Mouse (Mus musculus) T-helper 2 cell (primary cell): ENCODE results near the gene Gm42791.

Experiments used
- in situ Hi-C: fragments of 300-600 bp; cut with MboI, MseI; formaldehyde crosslinking; loops from one replicate; pipeline ENCODE4 v1.15.1; 2025; ENCODE audit warnings: high pct_unique_total_duplicates

Gene Gm42791

DNA sequence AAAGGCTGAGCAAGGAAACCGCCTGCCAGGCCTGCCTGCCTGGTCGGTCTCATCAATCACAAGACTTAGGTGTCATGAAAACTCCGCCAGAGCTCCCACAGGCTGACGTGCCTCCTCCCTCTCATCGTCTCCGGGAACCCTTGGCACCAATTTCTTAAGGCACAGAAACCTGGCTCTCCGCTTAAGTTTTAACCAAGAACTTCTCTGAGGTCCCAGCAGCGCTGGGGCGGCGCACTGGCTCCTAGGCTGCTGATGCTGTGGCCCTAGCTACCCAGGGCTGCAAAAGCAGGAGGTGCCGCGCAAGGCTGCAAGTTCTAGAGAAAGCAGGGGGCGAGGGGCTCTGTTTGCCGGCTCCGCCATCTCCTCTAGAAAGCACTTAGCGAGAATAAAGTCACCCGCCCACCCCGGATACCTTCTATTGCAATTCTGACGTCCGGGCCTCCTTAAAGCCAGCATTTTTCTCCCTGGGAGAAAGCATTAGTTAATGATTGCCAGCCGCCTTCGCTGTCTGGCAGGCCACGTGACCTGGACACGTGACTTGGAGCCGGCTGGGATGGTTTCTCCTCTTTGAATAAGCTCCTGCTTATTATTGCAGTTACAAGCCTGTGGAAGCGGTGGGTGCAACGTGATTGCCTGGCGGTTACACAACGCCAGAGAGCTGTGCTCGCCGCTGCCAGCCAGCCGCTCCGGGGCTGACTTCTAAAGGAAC, at the start of gene Gm42791:
Gm42791 (minus strand) TSS at position 442 of the 709 bp plus-strand sequence.
- in situ Hi-C loops = no loop called here

DNA sequence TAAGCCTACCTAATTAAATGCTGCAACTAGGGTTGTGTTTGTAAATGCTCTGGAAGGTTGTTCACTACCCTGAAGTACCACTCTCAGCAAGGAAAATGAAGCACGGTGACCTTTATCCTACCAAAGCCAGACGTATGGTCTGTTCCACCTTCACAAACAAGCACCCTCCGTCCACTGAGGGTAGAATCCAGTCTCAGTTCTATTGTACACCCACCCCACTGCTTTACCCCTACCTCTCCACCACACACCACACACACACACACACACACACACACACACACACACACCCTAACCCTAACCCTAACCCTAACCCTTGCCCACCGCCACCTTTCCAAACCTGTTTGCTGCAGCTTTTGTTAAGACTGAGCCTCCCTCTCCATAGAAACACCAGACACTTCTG, 49.1 kb upstream of the Gm42791 start:
- in situ Hi-C loops = no loop called here

GRCm38 (mm10) chr5:149043240-149043639, 48.3 kb upstream of the Gm42791 start:
- in situ Hi-C loops = no loop called here

DNA sequence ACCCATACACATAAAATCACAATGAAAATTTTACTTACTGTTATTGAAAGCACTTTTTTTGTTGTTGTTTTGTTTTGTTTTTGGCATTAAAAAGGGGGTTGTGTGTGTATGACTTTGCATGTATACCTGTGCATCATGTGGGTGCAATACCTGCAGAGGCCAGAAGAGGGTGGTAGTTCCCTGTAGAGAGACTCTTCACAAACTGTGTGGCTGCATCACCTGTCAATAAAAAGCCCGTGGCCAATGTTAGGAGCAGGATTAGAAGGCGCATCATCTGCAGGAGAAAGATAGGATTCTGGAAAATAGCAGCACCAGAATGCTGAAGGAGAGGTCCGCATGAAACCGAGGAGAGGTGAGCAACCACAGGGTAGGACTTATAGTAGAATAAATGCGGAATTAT, 44.9 kb upstream of the Gm42791 start:
- in situ Hi-C loops = no loop called here

DNA sequence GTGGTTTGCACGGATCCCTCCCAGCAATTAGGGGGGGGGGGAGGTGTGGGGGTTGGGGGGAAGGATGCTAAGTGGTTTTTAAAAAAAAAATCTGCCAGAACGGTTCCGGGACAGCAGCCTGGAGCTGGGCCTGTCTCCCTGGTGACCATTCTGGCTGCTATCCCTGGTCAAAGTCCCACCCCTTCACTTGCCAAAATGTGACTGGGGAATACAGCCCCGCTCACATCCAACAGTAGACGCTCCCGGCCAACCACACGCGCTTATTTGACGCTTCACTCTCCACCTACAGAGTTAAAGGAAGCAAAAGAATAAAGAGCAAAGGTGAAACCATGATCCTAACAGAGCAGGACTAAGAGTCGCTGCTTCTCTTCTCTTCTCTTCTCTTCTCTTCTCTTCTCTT, 42.8 kb upstream of the Gm42791 start:
- in situ Hi-C loops = no loop called here

- in situ Hi-C loops = no loop called here
Observed at GRCm38 (mm10) chr5:149036920-149037319, 42.0 kb upstream of the Gm42791 start.

- in situ Hi-C loops = no loop called here
Observed at GRCm38 (mm10) chr5:149032438-149032837, 37.5 kb upstream of the Gm42791 start.

DNA sequence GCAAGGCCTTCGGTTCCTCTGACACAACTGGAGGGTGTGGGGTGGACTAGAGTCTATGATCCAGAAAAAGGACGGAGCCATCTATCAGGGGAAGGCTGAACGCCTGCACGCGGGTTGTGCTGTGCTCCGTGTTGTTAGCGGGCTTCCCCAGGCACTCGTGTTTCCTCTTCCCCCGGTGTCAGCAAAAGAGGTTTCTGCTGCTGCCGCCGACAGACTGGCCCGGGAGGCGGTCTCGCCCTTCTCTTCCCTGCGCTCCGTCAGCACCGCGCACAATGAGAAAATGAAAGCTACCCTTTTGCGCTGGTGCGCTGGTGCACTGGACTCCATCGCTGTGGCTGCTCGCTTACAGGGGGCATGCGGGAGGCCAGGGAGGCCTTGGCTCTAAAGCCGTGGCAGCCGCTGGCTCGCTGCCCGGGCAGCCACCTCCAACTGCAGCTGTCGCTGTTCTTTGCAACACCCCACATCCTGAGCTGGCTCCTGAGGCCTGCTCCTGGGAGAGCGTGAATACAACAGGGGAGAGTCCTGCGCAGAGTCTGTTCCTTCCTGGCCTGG, 36.3 kb upstream of the Gm42791 start:
- in situ Hi-C loops = no loop called here

DNA sequence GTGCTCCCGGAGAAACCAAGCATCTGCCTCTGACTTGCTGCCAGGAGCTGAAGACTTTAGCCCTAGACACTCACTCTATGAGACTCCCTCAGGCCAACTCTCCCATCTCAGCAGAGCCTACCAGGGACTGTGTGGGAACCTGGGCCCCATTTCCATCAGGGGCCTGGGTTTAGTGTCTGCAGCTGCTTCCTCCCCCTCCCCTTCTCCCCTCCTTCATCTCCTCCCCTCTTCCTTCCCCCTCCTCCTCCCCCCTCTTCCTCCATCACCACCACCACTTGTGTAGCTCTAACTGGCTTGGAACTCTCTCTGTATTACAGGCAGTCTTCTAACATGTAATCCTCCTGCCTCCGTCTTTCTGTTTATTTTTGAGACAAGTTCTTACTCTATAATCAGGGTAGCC, 35.2 kb upstream of the Gm42791 start:
- in situ Hi-C loops = no loop called here

GRCm38 (mm10) chr5:149028394-149028793, 33.4 kb upstream of the Gm42791 start:
- in situ Hi-C loops = no loop called here

DNA sequence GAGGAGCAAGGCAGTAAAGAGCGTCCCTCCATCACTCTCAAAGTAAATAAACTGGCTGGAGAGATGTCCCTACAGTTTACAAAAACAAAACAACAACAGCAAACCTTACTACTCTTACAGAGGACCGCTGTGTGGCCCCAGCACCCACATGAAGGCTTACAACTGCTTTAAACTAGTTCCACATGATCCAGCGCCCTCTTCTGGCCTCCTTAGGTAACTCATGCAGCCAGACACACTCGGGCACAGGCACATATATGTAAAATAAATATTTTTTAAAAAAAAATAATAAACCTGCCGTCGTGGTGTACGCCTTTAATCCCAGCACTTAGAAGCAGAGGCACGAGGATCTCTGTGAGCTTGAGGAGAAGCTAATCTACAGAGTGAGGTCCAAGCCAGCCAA, 32.4 kb upstream of the Gm42791 start:
- in situ Hi-C loops = no loop called here

- in situ Hi-C loops = no loop called here
Observed at GRCm38 (mm10) chr5:149021120-149021519, 26.2 kb upstream of the Gm42791 start.

DNA sequence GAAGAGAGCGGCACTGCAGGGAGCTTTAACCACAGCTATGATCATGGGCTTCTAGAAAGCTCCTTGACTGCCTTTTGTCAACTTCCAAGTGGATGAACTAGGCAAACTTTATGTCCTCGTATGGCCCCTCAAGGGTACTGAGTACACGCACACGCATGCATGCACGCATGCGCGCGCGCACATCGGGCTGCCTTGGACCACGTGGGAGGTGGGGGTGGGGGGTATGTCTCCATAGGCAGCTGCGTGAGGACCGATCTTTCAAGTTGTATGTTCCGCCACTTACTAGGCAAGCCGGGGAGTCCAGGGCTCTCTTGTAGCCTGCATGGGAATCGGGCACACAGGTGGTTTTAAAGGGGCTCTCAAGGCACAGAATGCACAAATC, 25.7 kb upstream of the Gm42791 start:
- in situ Hi-C loops = no loop called here

GRCm38 (mm10) chr5:149020059-149020680, 25.2 kb upstream of the Gm42791 start:
- in situ Hi-C loops = no loop called here

DNA sequence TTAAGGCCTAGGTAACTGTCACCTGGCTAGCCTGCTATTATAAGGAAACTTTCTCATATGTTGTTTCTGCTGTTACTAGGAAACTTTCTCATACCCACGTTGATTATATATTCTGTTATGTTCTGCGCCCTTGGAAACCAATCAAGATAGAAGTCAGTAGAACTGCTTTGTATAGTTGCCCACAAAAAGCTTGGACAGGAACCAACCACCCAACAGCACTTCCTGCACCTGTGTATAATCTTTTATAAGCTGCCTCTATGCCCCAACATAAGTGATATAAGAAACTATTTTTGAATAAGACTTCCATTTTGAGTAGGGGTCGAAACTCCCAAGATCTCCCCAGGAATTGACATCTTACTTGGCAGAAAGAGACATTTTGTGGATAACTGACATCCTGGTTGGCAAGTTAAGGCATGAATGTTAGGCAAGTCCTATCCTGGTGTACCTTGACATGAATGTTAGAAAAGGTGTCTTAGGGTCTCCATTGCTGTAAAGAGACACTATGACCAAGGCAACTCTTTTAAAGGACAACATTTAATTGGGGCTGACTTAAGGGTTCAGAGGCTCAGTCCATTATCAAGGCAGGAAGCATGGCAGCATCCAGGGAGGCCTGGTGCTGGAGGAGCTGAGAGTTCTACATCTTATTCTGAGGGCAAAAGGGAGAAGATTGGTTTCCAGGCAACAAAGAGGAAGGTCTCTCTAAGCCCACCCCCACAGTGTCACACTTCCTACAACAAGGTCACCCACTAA, 22.9 kb upstream of the Gm42791 start:
- in situ Hi-C loops = no loop called here

DNA sequence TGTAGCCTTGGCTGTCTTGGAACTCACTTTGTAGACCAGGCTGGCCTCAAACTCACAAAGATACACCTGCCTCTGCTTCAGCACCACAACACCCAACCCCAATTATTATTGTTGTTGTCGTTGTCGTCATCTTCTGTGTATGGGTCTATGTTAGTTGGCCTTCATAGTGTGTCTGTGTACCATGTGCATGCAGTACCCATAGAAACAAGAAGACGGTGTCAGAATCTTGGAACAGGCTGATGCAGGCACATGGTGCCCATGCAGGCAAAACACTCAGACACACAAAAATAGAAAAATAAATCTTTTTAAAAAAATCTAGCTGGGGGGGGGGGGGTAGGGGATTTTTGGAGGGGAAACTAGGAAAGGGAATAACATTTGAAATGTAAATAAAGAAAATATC, 22.2 kb upstream of the Gm42791 start:
- in situ Hi-C loops = no loop called here

DNA sequence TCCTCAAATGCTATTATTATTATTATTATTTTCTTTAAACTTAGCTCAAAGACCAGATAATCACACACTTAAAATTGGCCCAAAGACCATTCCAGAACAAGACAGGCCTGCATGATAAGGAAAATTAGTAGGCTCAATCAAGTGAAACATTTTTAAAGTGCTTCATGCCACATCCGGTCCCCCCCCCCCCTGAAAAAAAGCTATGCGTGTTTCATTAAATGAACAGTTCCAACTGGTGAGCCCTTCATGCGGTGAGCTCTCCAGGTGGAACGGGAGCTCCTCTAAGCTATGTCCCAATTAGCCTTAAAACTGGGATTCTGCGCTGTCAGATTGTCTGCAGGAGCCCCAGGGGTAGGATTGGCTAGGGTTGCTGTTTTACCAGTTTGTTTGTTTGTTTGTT, 21.3 kb upstream of the Gm42791 start:
- in situ Hi-C loops = no loop called here

DNA sequence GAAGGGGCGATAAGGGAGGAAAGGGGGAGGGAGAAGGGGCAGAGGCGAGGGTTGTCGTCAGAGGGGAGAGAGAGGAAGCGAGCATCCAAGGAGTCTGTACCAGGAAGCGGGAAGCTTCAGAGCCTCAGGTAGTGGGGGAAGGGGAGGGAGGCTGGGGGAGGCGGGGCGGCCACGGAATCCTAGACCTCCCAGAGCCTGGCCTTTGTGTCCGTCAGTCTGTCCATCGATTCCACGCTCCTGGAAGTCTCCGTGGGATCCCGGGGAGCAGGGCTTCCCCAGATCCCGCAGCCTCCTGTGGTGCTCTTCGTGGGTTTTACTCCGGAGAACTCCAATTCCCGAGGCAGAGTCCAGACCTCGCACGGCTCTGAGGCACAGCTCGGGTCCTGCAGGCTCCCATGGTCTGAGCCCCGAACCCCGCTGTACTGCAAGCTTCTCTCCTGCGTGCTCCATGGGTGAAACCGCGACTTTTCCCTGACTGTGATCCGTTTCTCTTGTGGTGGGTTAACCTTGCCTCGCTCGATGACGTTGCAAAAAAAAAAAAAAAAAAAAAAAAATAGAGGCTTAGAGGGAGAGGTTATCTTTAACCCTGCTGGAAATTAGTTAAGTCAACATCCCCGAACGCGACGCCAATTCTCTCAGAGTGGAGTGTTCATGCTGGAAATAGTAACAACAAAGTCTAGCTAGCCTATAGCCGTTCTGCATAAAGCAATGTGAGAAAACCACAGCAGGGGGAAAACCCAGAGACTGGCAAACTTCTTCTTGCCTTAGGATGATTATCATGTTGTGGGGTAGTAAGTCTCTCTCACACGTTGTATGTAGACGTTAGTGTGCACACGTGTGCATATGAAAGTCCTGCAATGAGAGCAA, 20.6 kb upstream of the Gm42791 start:
- in situ Hi-C loops = no loop called here

DNA sequence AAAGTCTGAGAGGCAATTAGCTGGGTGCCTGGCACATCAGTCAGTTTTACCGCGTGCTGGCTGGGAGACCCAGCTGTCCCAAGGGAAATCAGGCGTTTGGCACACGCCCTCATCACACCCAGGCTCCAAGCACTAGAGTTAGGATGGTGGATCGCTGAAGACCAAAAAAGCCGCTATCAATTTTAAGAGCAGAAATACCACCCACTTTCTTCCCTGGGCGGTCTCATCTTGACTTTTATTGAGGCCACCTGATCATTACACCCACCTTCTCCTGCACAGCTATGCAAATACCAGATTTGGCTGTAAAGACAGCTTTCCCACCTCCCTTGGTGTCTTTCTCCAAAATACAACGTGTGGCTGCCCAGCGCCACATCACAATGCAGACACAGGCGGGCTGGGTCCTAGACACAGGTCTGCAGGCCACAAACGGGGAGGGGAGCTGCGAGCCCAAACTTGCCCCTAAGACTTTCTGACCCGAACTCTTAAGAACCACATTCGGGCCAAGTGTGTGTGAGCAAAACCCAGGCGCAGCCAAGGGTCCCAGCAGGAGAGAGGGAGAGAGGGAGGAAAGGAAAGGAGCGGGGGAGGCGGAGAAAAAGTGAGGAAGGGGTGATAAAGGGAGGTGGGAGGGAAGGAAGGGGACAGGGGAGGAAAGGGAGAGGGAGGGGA, 19.8 kb upstream of the Gm42791 start:
- in situ Hi-C loops = no loop called here

- in situ Hi-C loops = no loop called here
Observed at GRCm38 (mm10) chr5:149013817-149014508, 19.0 kb upstream of the Gm42791 start.
